Mouse (Mus musculus) central nervous system, embryonic 18 days (tissue): Measurements from ENCODE around the gene Cdk9. TPM values are rescaled to one million over a fixed set of nuclear protein-coding genes. Genes with fewer than 3 reads are reported as not detected.

Experiments
- polyA plus RNA-seq: library from polyadenylated mRNA; depleted of rRNA; stranded (reverse); fragments of >200 nt; gene quantifications from 2 replicates; pipeline ENCODE4 v1.2.3, GENCODE M21; 2012; rRNA removed

The Cdk9 gene
- polyA plus RNA-seq = 196 and 197 TPM in 2 replicates

GRCm38 (mm10) chr2:32712934-32713817 is at the start of gene Cdk9:
Cdk9 (minus strand) TSS chr2:32713076.

GRCm38 (mm10) chr2:32757056-32757845 is 44.4 kb upstream of the Cdk9 start, which contains the start of gene Tor2a:
Tor2a (plus strand) TSS chr2:32757234.

GRCm38 (mm10) chr2:32740916-32741272 is 28.0 kb upstream of the Cdk9 start, which contains the start of gene 6330409D20Rik:
6330409D20Rik (minus strand) TSS chr2:32741016.

GRCm38 (mm10) chr2:32720681-32721229 is 7.9 kb upstream of the Cdk9 start, which contains the start of gene Sh2d3c:
Sh2d3c (plus strand) TSS chr2:32721055.

GRCm38 (mm10) chr2:32704021-32704421 is 8.9 kb downstream of the Cdk9 start, which contains the start of gene Fpgs:
Fpgs (minus strand) TSS chr2:32704145.

Other genes with a start within 250 kb of the Cdk9 start
- gene Fam102a, start 177.7 kb downstream of the Cdk9 start, polyA plus RNA-seq = 7.5 and 8.2 TPM in 2 replicates
- gene Dpm2, start 142.2 kb downstream of the Cdk9 start, polyA plus RNA-seq = 172 and 187 TPM in 2 replicates
- gene Pip5kl1, start 138.3 kb downstream of the Cdk9 start, polyA plus RNA-seq = 24.2 and 24.6 TPM in 2 replicates
- gene 9430097D07Rik, start 137.4 kb downstream of the Cdk9 start, polyA plus RNA-seq = 0.31 and 0.35 TPM in 2 replicates
- gene St6galnac4, start 126.0 kb downstream of the Cdk9 start, polyA plus RNA-seq = 29.4 and 30.7 TPM in 2 replicates
- gene St6galnac6, start 113.4 kb downstream of the Cdk9 start, polyA plus RNA-seq = 30.7 and 32.0 TPM in 2 replicates
- gene Ak1, start 91.3 kb downstream of the Cdk9 start, polyA plus RNA-seq = 53.9 and 56.7 TPM in 2 replicates
- 26.1 and 27.6 TPM in 2 replicates for gene Eng, start 66.5 kb downstream of the Cdk9 start, polyA plus RNA-seq
- 44.7 and 46.5 TPM in 2 replicates for gene Fpgs, start 8.9 kb downstream of the Cdk9 start, polyA plus RNA-seq
- gene Sh2d3c, start 8.0 kb upstream of the Cdk9 start, polyA plus RNA-seq = 36.2 and 42.8 TPM in 2 replicates
- 3.8 and 4.7 TPM in 2 replicates for gene 6330409D20Rik, start 27.9 kb upstream of the Cdk9 start, polyA plus RNA-seq
- 67.1 and 67.4 TPM in 2 replicates for gene Tor2a, start 44.2 kb upstream of the Cdk9 start, polyA plus RNA-seq
- 1.4 and 2.4 TPM in 2 replicates for gene Ttc16, start 62.6 kb upstream of the Cdk9 start, polyA plus RNA-seq
- 7.0 and 8.6 TPM in 2 replicates for gene Ptrh1, start 62.7 kb upstream of the Cdk9 start, polyA plus RNA-seq
- gene Cfap157, start 71.4 kb upstream of the Cdk9 start, polyA plus RNA-seq = 0.63 and 2.7 TPM in 2 replicates
- gene Stxbp1, start 134.2 kb upstream of the Cdk9 start, polyA plus RNA-seq = 296 and 339 TPM in 2 replicates
- gene Fam129b, start 163.0 kb upstream of the Cdk9 start, polyA plus RNA-seq = 41.3 and 48.1 TPM in 2 replicates
- 680 and 709 TPM in 2 replicates for gene Rpl12, start 248.5 kb upstream of the Cdk9 start, polyA plus RNA-seq
- 27.1 and 31.0 TPM in 2 replicates for gene Lrsam1, start 248.5 kb upstream of the Cdk9 start, polyA plus RNA-seq